Mouse (Mus musculus) embryonic facial prominence, embryonic 13.5 days (tissue): ENCODE data around the gene Gpr149. TPM values are rescaled to one million over a fixed set of nuclear protein-coding genes. Genes with fewer than 3 reads are reported as not detected.

Experiments
- ATAC-seq: fragments of 200-750 bp; cut with Nextera tagmentation; 2 replicates; pipeline ENCODE4 v1.8.0; 2017; ENCODE audit warnings: low read depth; ENCODE audit not compliant: insufficient number of reproducible peaks, insufficient read depth, low FRiP score, low TSS enrichment
- H3K27ac ChIP-seq: fragments of 300-500 bp; sonication (generic); 2 replicates; pipeline ENCODE4 v1.5.1; 2015; ENCODE audit warnings: moderate library complexity, mild to moderate bottlenecking, inconsistent platforms
- H3K27me3 ChIP-seq: fragments of 300-500 bp; sonication (generic); 2 replicates; pipeline ENCODE4 v1.6.1; 2015; ENCODE audit warnings: mild to moderate bottlenecking, inconsistent platforms
- H3K36me3 ChIP-seq: fragments of 300-500 bp; sonication (generic); 2 replicates; pipeline ENCODE4 v1.6.1; 2015; ENCODE audit warnings: mild to moderate bottlenecking, inconsistent platforms
- H3K4me1 ChIP-seq: fragments of 300-500 bp; sonication (generic); 2 replicates; pipeline ENCODE4 v1.6.1; 2015; ENCODE audit warnings: inconsistent platforms
- H3K4me2 ChIP-seq: fragments of 300-500 bp; sonication (generic); 2 replicates; pipeline ENCODE4 v1.6.1; 2015; ENCODE audit warnings: moderate library complexity, mild to moderate bottlenecking, inconsistent platforms
- H3K4me3 ChIP-seq: fragments of 300-500 bp; sonication (generic); 2 replicates; pipeline ENCODE4 v1.5.1; 2015; ENCODE audit warnings: mild to moderate bottlenecking, inconsistent platforms
- H3K9ac ChIP-seq: fragments of 300-500 bp; sonication (generic); 2 replicates; pipeline ENCODE4 v1.6.1; 2015; ENCODE audit warnings: mild to moderate bottlenecking, inconsistent platforms
- H3K9me3 ChIP-seq: fragments of 300-500 bp; sonication (generic); 2 replicates; pipeline ENCODE4 v1.6.1; 2016; ENCODE audit warnings: inconsistent platforms
- WGBS: fragments of 180-500 bp; shearing (Covaris S2); methylation state at CpG from one replicate; pipeline ENCODE4 v1.1.7; 2015; ENCODE audit warnings: mixed read lengths; 5-methylcytosine and 5-hydroxymethylcytosine counted together
- polyA plus RNA-seq: library from polyadenylated mRNA; unstranded; fragments of >200 nt; fragmentation: Nextera tagmentation; extraction: Ambion mirVana; gene quantifications from 2 replicates; pipeline ENCODE4 v1.2.1, GENCODE M21; 2015

Gpr149 gene
- 0.30 and 1.2 TPM in 2 replicates for polyA plus RNA-seq

DNA sequence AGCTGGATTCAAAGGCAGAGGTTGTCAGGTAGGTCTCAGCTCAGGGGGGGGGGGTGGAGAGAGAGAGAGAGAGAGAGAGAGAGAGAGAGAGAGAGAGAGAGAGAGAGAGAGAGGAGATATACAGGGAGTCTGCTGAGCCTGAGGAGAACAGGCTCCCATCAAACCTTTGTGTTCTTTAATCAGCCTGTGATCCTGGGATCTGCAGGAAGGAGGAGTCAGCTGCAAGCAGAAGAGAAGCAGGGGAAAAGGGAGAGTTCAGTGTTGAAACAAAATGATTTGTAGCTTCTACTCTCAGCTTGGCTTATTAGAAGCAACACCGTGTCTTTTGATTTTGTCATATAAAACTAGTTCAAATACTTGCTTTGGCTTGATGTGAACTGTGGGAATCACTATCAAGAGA lies at the start of gene Gpr149:
Gene Gpr149, minus strand, starts transcription at position 168 of the 400 bp plus-strand sequence.
- whole genome bisulfite sequencing, result 79% methylated on average over 1 of the region's 1 CpGs

DNA sequence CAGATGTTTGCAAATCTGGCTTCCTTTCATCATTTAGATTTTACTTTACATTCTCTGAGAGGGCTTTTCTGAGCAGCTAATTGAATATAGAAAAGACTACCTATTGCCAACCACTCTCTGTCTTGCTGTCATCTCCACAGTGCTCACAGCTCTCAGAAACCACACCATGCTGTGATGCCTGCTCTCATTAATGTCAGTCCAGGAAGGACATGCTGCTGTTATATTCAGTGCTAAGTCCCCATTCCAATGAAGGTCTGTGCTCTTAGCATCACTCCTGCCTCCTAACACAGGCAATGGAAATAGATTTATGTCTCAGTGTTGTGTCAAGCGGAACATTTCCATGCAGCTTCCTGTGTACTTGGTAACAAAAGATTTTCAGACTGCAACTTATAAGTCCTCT lies 45.6 kb upstream of the Gpr149 start:
- Histone ChIP-seq H3K9me3 (no peaks in the 10 kb centered on the region), H3K4me1 (no peaks in the 10 kb centered on the region), H3K27ac (no peak overlapping the region), H3K4me2 (no peak overlapping the region), H3K4me3 (no peak overlapping the region), H3K9ac (no peak overlapping the region), H3K27me3 (no peaks in the 10 kb centered on the region), H3K36me3 (no peaks in the 10 kb centered on the region)
- ATAC-seq, result no peak
- WGBS, result 85% methylated on average over 1 of the region's 1 CpGs

More for the DNA sequence above, at the start of gene Gpr149:
- ATAC-seq, result no peak
- peak within 1 kb of the TSS; percentile 65 for H3K9ac ChIP-seq
- H3K27me3 ChIP-seq, result peaks cover 23% of the 10 kb centered on the region
- peak within 1 kb of the TSS; percentile 82 for H3K4me2 ChIP-seq
- peak within 1 kb of the TSS; percentile 48 for H3K4me3 ChIP-seq
- no peaks in the 10 kb centered on the region for H3K9me3 ChIP-seq
- H3K27ac ChIP-seq, result no peak within 1 kb of the TSS
- peaks cover 9% of the 10 kb centered on the region for H3K4me1 ChIP-seq
- H3K36me3 ChIP-seq, result no peaks in the 10 kb centered on the region

DNA sequence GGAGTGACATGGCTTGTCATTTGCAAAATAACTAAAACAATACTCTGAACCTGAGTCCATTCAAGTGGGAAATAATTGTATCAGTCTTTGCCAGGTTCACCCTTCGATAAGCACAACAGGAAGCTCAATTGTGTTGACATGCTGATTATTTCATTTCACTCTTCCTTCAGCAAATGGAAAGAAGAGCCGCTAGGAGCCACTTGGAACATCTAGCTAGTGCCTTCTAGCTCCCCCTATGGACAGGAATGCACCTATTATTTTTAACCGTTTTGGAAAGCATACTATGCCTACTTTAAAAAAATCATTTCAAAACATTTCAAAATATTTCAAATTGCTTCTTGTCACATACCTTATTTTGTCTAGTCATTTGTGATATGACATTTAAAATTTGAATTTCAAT lies 5.9 kb upstream of the Gpr149 start:
- WGBS, result 64% methylated on average over 3 of the region's 3 CpGs
- H3K9me3 ChIP-seq, result no peaks in the 10 kb centered on the region
- ATAC-seq, result no peak
- H3K36me3 ChIP-seq, result no peaks in the 10 kb centered on the region
- no peak overlapping the region for H3K4me2 ChIP-seq
- H3K4me1 ChIP-seq, result no peaks in the 10 kb centered on the region
- H3K27ac ChIP-seq, result no peak overlapping the region
- H3K9ac ChIP-seq, result no peak overlapping the region
- no peaks in the 10 kb centered on the region for H3K27me3 ChIP-seq
- no peak overlapping the region for H3K4me3 ChIP-seq

DNA sequence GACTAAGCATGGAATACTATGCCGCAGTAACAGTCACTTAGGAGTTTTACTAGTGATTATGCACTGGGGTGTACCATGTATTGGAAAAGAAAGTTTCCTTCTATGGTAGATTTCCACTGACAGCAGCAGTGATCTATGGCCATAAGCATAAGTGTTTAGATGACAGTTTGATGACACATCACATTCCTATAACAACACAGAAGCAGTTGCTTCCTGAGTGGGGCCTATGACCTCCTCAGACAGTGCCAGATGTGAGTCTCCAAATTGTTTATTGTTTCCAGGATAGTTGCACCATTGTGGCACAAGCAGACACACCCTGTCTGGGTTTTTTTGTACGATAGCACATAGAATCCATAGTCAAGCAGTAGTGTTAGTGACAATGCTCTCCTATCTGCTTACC lies 991 bp upstream of the Gpr149 start:
- WGBS, result 89% methylated on average over 2 of the region's 2 CpGs
- no peak for ATAC-seq

DNA sequence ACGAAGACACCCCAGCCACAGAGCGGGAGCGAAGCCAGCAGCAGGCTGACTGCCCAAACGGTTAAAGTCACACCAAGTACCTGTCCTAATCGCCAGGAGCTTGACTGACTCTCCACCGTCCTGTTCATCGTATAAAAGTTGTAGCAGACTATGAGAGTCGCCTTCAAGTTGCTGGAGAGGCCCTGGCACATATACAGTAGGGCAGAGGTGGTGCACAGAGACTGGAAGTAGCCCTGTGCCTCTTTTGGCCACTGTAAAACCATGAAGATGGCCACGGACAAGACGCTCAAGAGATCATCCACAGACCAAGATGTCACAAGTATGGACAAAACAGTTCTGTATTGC lies 921 bp downstream of the Gpr149 start:
- 14% methylated on average over 10 of the region's 10 CpGs for WGBS
- Histone ChIP-seq H3K27ac (no peak overlapping the region), H3K27me3 (peaks cover 23% of the 10 kb centered on the region), H3K4me2 (peak overlapping the region; percentile 82), H3K9me3 (no peaks in the 10 kb centered on the region), H3K36me3 (no peaks in the 10 kb centered on the region), H3K4me3 (peak overlapping the region; percentile 48), H3K4me1 (peaks cover 9% of the 10 kb centered on the region), H3K9ac (peak overlapping the region; percentile 65)
- no peak for ATAC-seq

More for the DNA sequence above, 991 bp upstream of the Gpr149 start:
- no peak overlapping the region for H3K4me2 ChIP-seq
- no peaks in the 10 kb centered on the region for H3K36me3 ChIP-seq
- no peak overlapping the region for H3K27ac ChIP-seq
- H3K4me1 ChIP-seq, result peaks cover 9% of the 10 kb centered on the region
- H3K27me3 ChIP-seq, result peaks cover 23% of the 10 kb centered on the region
- no peak overlapping the region for H3K9ac ChIP-seq
- H3K4me3 ChIP-seq, result no peak overlapping the region
- H3K9me3 ChIP-seq, result no peaks in the 10 kb centered on the region

DNA sequence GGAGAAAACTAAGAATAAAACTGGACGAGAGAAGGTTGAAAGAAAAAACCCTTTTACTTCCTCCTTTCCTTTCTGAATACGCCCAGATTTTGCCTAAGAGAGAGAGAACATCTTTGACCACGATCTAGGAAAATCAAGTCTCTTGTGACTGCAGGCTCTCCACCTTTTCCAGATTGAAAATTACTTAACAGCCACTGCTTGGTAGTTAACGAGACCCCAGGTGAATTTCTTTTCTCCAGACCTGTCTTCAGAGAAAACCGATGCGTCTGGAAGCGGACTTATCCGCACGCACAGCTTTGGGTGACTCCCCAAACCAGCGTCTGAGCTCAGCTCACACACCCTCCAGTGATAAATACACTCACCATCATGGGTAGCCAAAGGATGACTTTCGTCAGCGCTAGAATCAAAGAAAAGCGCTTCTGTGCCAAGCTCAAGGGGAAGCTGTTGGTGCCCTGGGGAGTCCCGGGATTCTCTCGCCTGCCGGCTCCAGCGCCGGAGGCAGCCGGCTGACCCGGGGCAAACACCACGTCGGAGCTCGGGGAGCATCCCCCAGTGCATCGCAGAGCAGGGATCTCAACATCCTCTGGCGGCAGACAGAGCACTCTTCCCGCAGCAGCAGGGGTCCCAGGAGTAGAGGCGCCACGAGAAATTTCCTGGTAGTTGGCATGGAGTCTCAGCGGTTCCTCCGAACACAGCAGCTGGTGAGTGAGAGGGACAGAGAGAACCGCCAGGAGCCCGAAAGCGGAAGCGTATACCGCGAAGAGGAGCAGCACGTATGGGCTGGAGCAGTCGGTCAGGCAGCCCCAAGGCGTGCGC lies 1.5 kb downstream of the Gpr149 start:
- peak overlapping the region; percentile 82 for H3K4me2 ChIP-seq
- H3K9me3 ChIP-seq, result no peaks in the 10 kb centered on the region
- 1% methylated on average over 40 of the region's 40 CpGs for WGBS
- no peak overlapping the region for H3K27ac ChIP-seq
- peak overlapping the region; percentile 65 for H3K9ac ChIP-seq
- H3K36me3 ChIP-seq, result no peaks in the 10 kb centered on the region
- no peak for ATAC-seq
- H3K27me3 ChIP-seq, result peaks cover 23% of the 10 kb centered on the region
- peaks cover 9% of the 10 kb centered on the region for H3K4me1 ChIP-seq
- H3K4me3 ChIP-seq, result peak overlapping the region; percentile 48

DNA sequence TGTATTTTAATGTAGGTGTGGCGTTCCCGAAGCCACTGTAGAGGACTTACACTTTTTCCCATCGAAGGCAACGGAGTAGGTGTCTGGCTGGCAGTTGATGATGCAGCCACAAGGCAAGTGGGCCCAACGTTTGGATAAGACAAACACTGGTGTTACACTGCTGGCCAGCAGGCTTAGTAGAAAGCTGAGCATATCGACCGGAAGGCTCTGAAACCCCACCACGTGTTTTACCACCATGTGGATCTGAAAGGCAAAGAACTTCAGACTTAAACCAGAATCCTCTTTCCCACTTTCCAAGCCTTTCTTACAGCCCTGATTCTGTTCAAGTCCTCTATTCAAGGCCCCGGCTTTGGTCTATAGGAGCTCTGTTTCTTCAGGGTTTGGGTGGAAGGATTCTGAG lies 2.5 kb downstream of the Gpr149 start:
- WGBS, result 77% methylated on average over 9 of the region's 9 CpGs

DNA sequence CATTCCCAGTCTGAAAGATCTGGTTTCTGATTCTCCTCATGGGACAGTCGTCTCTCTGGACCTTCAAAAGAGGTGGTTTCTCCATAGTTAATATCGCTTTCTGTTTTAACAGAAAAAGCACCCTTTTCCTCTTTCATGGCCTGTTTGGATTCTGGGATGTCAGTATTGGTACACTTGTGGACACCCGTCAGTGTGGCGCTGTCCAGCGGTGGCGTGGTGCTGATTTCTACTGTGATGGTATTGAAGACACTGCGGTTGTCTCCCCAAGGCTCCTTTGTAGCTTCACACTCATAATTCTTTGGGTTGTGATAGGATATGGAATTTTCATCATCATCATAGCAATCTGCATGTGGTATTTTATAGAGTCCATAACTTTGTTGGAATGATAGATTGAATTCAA lies 10.1 kb downstream of the Gpr149 start:
- no peak for ATAC-seq
- H3K36me3 ChIP-seq, result no peaks in the 10 kb centered on the region
- no peaks in the 10 kb centered on the region for H3K4me1 ChIP-seq
- H3K4me2 ChIP-seq, result no peak overlapping the region
- H3K27me3 ChIP-seq, result no peaks in the 10 kb centered on the region
- no peak overlapping the region for H3K9ac ChIP-seq
- no peak overlapping the region for H3K4me3 ChIP-seq
- H3K27ac ChIP-seq, result no peak overlapping the region
- H3K9me3 ChIP-seq, result no peaks in the 10 kb centered on the region
- WGBS, result 22% methylated on average over 7 of the region's 7 CpGs

More for the DNA sequence above, 2.5 kb downstream of the Gpr149 start:
- Histone ChIP-seq H3K4me3 (no peak overlapping the region), H3K9ac (no peak overlapping the region), H3K27me3 (peaks cover 23% of the 10 kb centered on the region), H3K9me3 (no peaks in the 10 kb centered on the region), H3K27ac (no peak overlapping the region), H3K4me2 (no peak overlapping the region), H3K36me3 (no peaks in the 10 kb centered on the region), H3K4me1 (peaks cover 9% of the 10 kb centered on the region)
- ATAC-seq, result no peak

DNA sequence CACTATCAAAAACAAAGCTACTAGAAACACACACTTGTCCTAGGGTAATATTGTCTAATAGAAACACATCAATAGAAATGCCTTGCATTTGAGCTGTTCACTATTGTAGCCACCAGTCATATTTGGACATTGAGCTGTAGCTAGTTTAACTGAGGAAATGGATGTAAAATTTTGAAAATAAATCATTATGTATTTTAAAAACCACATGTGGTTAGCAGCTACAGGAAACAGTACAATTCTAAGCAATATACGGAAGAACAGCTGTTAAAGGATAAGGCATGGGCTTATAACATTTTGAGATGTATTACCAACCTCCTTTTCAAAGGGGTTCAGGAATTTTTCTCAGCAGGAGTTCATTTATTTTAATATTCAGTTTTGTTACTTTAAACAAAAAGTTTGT lies 19.9 kb downstream of the Gpr149 start:
- Histone ChIP-seq H3K4me2 (no peak overlapping the region), H3K27ac (no peak overlapping the region), H3K4me1 (no peaks in the 10 kb centered on the region), H3K36me3 (no peaks in the 10 kb centered on the region), H3K9ac (no peak overlapping the region), H3K4me3 (no peak overlapping the region), H3K27me3 (no peaks in the 10 kb centered on the region), H3K9me3 (no peaks in the 10 kb centered on the region)
- no peak for ATAC-seq
- 69% methylated on average over 1 of the region's 1 CpGs for WGBS

DNA sequence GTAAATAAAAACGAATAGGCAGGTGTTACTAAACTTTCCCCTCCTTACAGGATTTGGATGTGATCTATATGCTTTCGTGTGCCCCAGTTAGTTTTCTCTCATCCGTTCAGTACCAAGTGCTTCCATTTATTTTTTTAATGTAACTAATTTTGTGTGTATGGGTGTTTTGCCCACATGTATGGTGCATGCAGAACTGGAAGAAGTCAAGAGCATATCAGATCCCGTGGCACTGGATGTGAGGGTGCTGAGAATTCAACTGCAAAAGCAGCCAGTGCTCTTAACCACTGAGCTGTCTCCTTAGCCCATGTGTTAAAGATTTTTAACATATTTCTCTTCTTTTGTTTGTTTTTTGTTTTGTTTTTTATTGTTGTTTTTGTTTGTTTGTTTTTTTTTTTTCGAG lies 77.3 kb downstream of the Gpr149 start:
- no peaks in the 10 kb centered on the region for H3K4me1 ChIP-seq
- H3K27me3 ChIP-seq, result no peaks in the 10 kb centered on the region
- no peak overlapping the region for H3K9ac ChIP-seq
- no peaks in the 10 kb centered on the region for H3K36me3 ChIP-seq
- 67% methylated on average over 5 of the region's 5 CpGs for WGBS
- no peak for ATAC-seq
- H3K27ac ChIP-seq, result no peak overlapping the region
- no peak overlapping the region for H3K4me3 ChIP-seq
- no peak overlapping the region for H3K4me2 ChIP-seq
- no peaks in the 10 kb centered on the region for H3K9me3 ChIP-seq

DNA sequence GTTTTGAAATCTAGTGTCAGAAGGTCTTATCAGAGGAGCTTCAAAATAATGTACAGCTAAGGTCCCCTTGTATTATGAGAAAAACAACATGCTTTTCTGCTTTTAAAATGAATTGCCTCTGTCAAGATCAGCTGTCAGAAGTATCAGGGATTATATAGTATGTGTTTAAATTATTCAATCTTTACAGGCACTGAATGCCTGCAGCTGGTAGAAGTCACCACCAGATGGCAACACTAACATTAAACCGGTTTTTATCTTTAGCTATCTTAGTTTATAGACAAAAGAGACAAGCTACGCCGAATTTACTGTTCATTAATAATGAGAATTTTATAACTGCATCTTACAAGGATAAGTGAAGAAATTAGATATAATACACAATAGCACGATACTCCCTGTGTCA lies 77.8 kb downstream of the Gpr149 start:
- no peak overlapping the region for H3K27ac ChIP-seq
- no peak overlapping the region for H3K4me2 ChIP-seq
- no peak for ATAC-seq
- H3K27me3 ChIP-seq, result no peaks in the 10 kb centered on the region
- H3K9me3 ChIP-seq, result no peaks in the 10 kb centered on the region
- no peak overlapping the region for H3K9ac ChIP-seq
- WGBS, result 42% methylated on average over 4 of the region's 4 CpGs
- H3K36me3 ChIP-seq, result no peaks in the 10 kb centered on the region
- no peak overlapping the region for H3K4me3 ChIP-seq
- no peaks in the 10 kb centered on the region for H3K4me1 ChIP-seq

DNA sequence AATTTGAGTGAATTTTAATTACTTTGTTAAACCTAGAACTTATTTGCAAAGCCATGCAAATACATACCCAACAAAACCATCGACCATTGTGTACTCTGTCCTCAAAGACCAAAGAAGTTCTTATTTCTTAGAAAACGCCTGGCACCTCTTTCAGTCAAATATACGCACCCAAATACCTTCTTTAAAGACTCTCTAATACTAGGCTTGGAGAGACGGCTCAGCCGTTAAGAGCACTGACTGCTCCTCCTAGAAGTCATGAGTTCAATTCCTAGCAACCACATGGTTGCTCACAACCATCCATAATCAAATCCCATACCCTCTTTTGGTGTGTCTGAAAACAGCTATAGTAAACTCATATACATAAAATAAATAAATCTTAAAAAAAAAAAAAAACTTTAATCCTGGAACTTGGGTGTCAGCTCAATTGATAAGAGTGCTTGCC lies 97.7 kb downstream of the Gpr149 start:
- H3K4me1 ChIP-seq, result peaks cover 14% of the 10 kb centered on the region
- no peaks in the 10 kb centered on the region for H3K9me3 ChIP-seq
- H3K36me3 ChIP-seq, result no peaks in the 10 kb centered on the region; the same call in 1 of the 2 replicates
- WGBS, result 44% methylated on average over 5 of the region's 5 CpGs
- H3K4me2 ChIP-seq, result peak overlapping the region; percentile 75
- 0 out of 2 replicates have a peak, but pooled peaks have one; percentile 6 for ATAC-seq
- 0 out of 2 replicates have a peak overlapping the region, but pooled peaks have one; percentile 97 for H3K27ac ChIP-seq
- 0 out of 2 replicates have a peak overlapping the region, but pooled peaks have one; percentile 98 for H3K9ac ChIP-seq
- peak overlapping the region; percentile 92 for H3K4me3 ChIP-seq
- peaks cover 8% of the 10 kb centered on the region for H3K27me3 ChIP-seq
